Mouse (Mus musculus) embryonic fibroblast, embryonic 13.5 days (primary cell): ENCODE measurements at regions not wholly inside any gene's neighbourhood (a gene's known extent, or its start where the extent isn't known, plus 50 kb on each side); places are given as distances from the start of the nearest gene placed in this dataset.

Experiments used
- H3K27ac ChIP-seq: 2 replicates; pipeline ENCODE4 v1.5.1; 2012; ENCODE audit warnings: low read length, control low read depth, inconsistent platforms; ENCODE audit not compliant: insufficient read depth
- H3K4me1 ChIP-seq: 2 replicates; pipeline ENCODE4 v1.6.1; 2011; ENCODE audit warnings: low read length; ENCODE audit not compliant: control insufficient read depth, insufficient read depth
- H3K4me3 ChIP-seq: 2 replicates; pipeline ENCODE4 v1.5.1; 2011; ENCODE audit warnings: mild to moderate bottlenecking, control low read depth, low read length; ENCODE audit not compliant: insufficient read depth
- CTCF ChIP-seq: IDR thresholded peaks from 2 replicates; pipeline ENCODE4 v1.5.1; 2011; ENCODE audit warnings: mild to moderate bottlenecking, control low read depth, low read length, moderate library complexity, borderline replicate concordance; ENCODE audit not compliant: insufficient read depth
- POLR2A ChIP-seq: IDR thresholded peaks from 2 replicates; pipeline ENCODE4 v1.6.1; 2011; ENCODE audit warnings: low read depth, mild to moderate bottlenecking, control low read depth, low read length, moderate library complexity

GRCm38 (mm10) chr10:99959279-99959678, 56.2 kb upstream of the Kitl start:
- Histone ChIP-seq H3K27ac (no peak overlapping the region), H3K4me3 (no peak overlapping the region), H3K4me1 (no peaks in the 10 kb centered on the region)
- TF ChIP-seq CTCF (no peak), POLR2A (no peak)

DNA sequence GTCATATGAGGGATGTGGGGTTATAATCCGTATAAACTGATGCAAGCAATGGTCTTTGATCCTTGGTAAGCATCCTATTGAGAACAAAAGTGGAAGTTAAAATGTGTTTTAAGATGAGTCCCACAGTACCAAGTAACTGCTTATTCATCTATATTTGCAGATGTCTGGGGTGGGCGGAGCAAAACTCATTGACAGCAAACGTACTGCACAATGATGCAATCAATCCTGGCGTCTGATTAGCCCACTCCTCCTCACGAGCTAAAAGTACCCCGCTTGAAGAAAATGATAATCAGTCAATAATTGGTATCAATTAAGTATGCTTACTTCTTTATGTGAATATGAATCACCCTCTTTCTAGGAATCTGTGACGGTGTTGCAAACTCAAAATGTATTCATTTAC, 62.9 kb upstream of the Kitl start:
- no peak overlapping the region for H3K27ac ChIP-seq
- H3K4me1 ChIP-seq, result peaks cover 8% of the 10 kb centered on the region
- TF ChIP-seq CTCF (no peak), POLR2A (no peak)
- no peak overlapping the region for H3K4me3 ChIP-seq

- peaks cover 8% of the 10 kb centered on the region for H3K4me1 ChIP-seq
- no peak for TF ChIP-seq POLR2A
- TF ChIP-seq CTCF, result no peak
- no peak overlapping the region for H3K4me3 ChIP-seq
- H3K27ac ChIP-seq, result peak overlapping the region; percentile 11; the same call in 1 of the 2 replicates
These were observed 63.7 kb upstream of the Kitl start for GRCm38 (mm10) chr10:99951718-99952117.

- Histone ChIP-seq H3K4me1 (peaks cover 8% of the 10 kb centered on the region), H3K27ac (peak overlapping the region; percentile 73; the same call in 1 of the 2 replicates), H3K4me3 (no peak overlapping the region)
- TF ChIP-seq CTCF (no peak), POLR2A (no peak)
These were observed 64.1 kb upstream of the Kitl start for GRCm38 (mm10) chr10:99951316-99951715.

GRCm38 (mm10) chr10:99948740-99949139, 66.7 kb upstream of the Kitl start:
- TF ChIP-seq POLR2A, result no peak
- no peak for TF ChIP-seq CTCF
- H3K4me1 ChIP-seq, result peaks cover 13% of the 10 kb centered on the region
- peak overlapping the region; percentile 28; the same call in 1 of the 2 replicates for H3K27ac ChIP-seq
- no peak overlapping the region for H3K4me3 ChIP-seq

- TF ChIP-seq POLR2A, result no peak
- TF ChIP-seq CTCF, result no peak
- H3K27ac ChIP-seq, result 0 out of 2 replicates have a peak overlapping the region, but pooled peaks have one; percentile 13
- no peak overlapping the region for H3K4me3 ChIP-seq
- H3K4me1 ChIP-seq, result peaks cover 9% of the 10 kb centered on the region
These were observed 70.0 kb upstream of the Kitl start for GRCm38 (mm10) chr10:99945418-99945817.

- no peak overlapping the region for H3K27ac ChIP-seq
- H3K4me3 ChIP-seq, result no peak overlapping the region
- no peak for TF ChIP-seq POLR2A
- TF ChIP-seq CTCF, result no peak
- H3K4me1 ChIP-seq, result peaks cover 6% of the 10 kb centered on the region; the same call in 1 of the 2 replicates
These were observed 73.8 kb upstream of the Kitl start for GRCm38 (mm10) chr10:99941665-99942064.

DNA sequence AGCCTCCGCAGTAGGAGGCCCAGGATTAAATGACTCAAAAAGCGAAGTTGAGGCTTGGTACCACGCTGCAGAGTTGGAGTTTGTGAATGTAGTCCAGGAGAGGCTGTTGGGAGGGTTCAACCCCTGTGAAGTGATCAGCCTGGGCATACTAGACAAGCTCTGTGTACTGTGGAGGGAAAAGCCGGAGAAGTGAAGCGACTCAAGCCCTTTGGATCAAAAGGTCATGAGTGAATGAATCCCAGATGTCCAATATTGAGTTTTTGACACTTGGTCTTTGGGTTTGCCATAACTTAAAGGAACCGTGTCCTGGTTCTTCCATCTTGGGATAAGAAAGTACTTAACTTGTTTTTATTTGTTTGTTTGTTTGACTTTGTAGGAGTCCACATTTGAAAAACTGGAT, 76.5 kb upstream of the Kitl start:
- Histone ChIP-seq H3K4me1 (no peaks in the 10 kb centered on the region), H3K4me3 (no peak overlapping the region), H3K27ac (no peak overlapping the region)
- TF ChIP-seq POLR2A, result no peak

GRCm38 (mm10) chr10:99937921-99938618, 77.4 kb upstream of the Kitl start:
- no peak overlapping the region for H3K4me3 ChIP-seq
- H3K4me1 ChIP-seq, result no peaks in the 10 kb centered on the region
- H3K27ac ChIP-seq, result no peak overlapping the region
- TF ChIP-seq CTCF (no peak), POLR2A (no peak)

- Histone ChIP-seq H3K27ac (no peak overlapping the region), H3K4me1 (no peaks in the 10 kb centered on the region; the same call in 1 of the 2 replicates)
These were observed 86.2 kb upstream of the Kitl start for GRCm38 (mm10) chr10:99929191-99929590.

More at GRCm38 (mm10) chr10:99929191-99929590, 86.2 kb upstream of the Kitl start:
- TF ChIP-seq POLR2A (no peak), CTCF (no peak)
- no peak overlapping the region for H3K4me3 ChIP-seq
